Mouse (Mus musculus): Measurements from ENCODE around the gene Sun2. TPM values are rescaled to one million over a fixed set of nuclear protein-coding genes. Genes with fewer than 3 reads are reported as not detected.

Sun2 gene
- total and polyA plus RNA-seq, 3 experiments: 18.6 to 26.5 (median 22.3) TPM

DNA sequence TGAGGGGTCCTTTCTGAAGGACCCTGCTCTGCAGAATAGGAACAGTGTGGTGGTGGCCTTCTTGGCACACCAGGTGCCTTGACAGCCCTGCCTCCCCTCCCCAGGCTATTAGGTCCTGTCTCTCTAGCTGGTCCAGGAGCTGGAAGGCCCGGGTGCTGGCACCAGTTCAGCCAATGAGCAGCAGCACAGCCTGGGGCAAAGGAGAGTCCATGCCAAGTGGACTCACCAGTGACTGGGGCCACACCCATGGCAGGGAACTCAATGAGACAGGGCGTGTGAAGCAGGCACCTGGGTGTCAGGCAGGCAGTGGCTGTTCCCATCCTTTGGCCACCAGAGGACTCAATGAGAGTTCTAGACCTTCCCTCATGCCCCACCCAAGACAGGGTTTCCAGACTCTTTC, 23.0 kb upstream of the Sun2 start:
- Histone ChIP-seq H3K27me3 (replicated peaks) (no peaks in the 10 kb centered on the region), H3K27ac (ENCODE audit: insufficient read depth, low read depth) (no peak overlapping the region), H3K9ac (ENCODE audit: insufficient read depth, low read depth) (no peak overlapping the region), H3K4me1 (ENCODE audit: control insufficient read depth in 1 of 2, insufficient read depth in 2 of 2) (peaks cover 7 to 18% of the 10 kb centered on the region in 2 experiments; a peak in 3 of 4 replicates), H3K36me3 (replicated peaks in 1 of 2; ENCODE audit: control insufficient read depth in 1 of 2, insufficient read depth in 1 of 2, low read length in 1 of 2) (peaks cover 7 to 52% of the 10 kb centered on the region in 2 experiments), H3K79me2 (replicated peaks; ENCODE audit: control insufficient read depth, extremely low read depth, insufficient read depth, poor library complexity, severe bottlenecking) (no peaks in the 10 kb centered on the region), H3K9me3 (replicated peaks; ENCODE audit: low read length) (no peaks in the 10 kb centered on the region), H3K4me3 (replicated peaks in 1 of 3; ENCODE audit: low read depth in 2 of 3, low read length in 2 of 3, poor library complexity in 1 of 3) (no peak overlapping the region), H3K4me2 (ENCODE audit: insufficient read depth, low read depth, poor library complexity, severe bottlenecking) (no peak overlapping the region)
- DNase-seq (ENCODE audit: extremely low read depth): no peak
- in situ Hi-C loops (cut with MboI; ENCODE audit: low pct_ligation_motif_present, low pct_unique_long_range_greater_than_20kb, low sequenced_read_pairs): no loop called here
- dilution Hi-C loops (cut with MboI; ENCODE audit: extremely low pct_ligation_motif_present, extremely low pct_unique_long_range_greater_than_20kb, low sequenced_read_pairs): no loop called here
- no peak for TF ChIP-seq POLR2AphosphoS2 (IDR thresholded peaks at IDR 0.05; ENCODE audit: low read depth, low read length)
- no peak for TF ChIP-seq MEF2A (IDR thresholded peaks at IDR 0.05; ENCODE audit: borderline replicate concordance, low read depth, low read length)
- no peak for TF ChIP-seq TBP (conservative IDR thresholded peaks at IDR 0.05; ENCODE audit: low read depth, low read length)
- no peak for TF ChIP-seq TCF12 (IDR thresholded peaks at IDR 0.05; ENCODE audit: low read depth, low read length)
- no peak for TF ChIP-seq SIN3A (IDR thresholded peaks at IDR 0.05; ENCODE audit: low read length)
- no peak for TF ChIP-seq ZKSCAN1 (IDR thresholded peaks at IDR 0.05; ENCODE audit: borderline replicate concordance, low read depth, low read length)
- TF ChIP-seq IRF4 (IDR thresholded peaks at IDR 0.05; ENCODE audit: low read depth, low read length): no peak
- TF ChIP-seq POLR2A (IDR thresholded peaks at IDR 0.05; ENCODE audit: low read depth, low read length): no peak
- no peak for TF ChIP-seq KAT2A (IDR thresholded peaks at IDR 0.05; ENCODE audit: insufficient replicate concordance, low read length)
- TF ChIP-seq BHLHE40 (IDR thresholded peaks at IDR 0.05; ENCODE audit: low read depth, low read length): no peak
- TF ChIP-seq MAFK (IDR thresholded peaks at IDR 0.05; ENCODE audit: insufficient replicate concordance, low read length): no peak
- TF ChIP-seq ETS1 (conservative IDR thresholded peaks at IDR 0.05; ENCODE audit: low read depth, low read length): no peak
- TF ChIP-seq EP300 (IDR thresholded peaks at IDR 0.05; ENCODE audit: low read length): no peak
- no peak for TF ChIP-seq USF2 (conservative IDR thresholded peaks at IDR 0.05; ENCODE audit: low read depth, low read length)
- TF ChIP-seq RCOR1 (conservative IDR thresholded peaks at IDR 0.05; ENCODE audit: low read depth, low read length): no peak

DNA sequence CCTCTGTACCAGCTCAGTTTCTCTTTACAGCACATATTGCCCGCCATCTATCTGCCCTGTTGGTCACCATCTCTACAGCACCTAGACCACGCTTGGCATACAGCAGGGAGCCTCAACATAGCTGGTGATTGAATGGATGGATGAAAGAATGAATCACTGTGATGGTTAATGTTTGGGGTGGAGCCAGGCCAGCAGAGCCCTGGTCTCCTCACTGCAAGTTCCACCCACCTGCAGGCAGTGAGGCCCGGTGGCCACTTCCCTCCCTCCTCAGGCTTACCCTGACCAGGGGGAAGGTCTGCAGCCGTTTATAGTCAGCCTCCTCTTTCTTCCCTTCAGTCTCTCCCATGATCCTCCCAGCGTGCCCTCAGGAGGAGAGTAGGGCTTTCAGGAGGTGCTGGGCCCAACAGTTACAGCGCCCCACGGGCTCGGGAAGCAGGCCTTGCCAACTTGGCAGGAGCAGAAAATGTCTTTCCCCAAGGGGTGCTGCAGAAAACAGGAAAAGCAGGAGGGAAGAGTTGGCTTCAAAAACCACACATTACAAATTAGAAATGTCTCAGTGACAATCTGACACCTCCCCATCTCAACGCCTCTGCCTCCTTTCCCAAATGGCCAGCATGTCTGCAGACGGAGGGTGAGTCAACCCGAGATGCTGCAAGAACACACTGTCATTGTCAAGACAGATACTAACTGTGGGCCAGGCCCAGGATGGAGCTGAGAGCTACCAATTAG, 22.4 kb upstream of the Sun2 start:
- Histone ChIP-seq H3K79me2 (replicated peaks; ENCODE audit: control insufficient read depth, extremely low read depth, insufficient read depth, poor library complexity, severe bottlenecking) (no peaks in the 10 kb centered on the region), H3K27me3 (replicated peaks) (no peaks in the 10 kb centered on the region), H3K4me3 (replicated peaks in 1 of 3; ENCODE audit: low read depth in 2 of 3, low read length in 2 of 3, poor library complexity in 1 of 3) (no peak overlapping the region), H3K4me1 (ENCODE audit: control insufficient read depth in 1 of 2, insufficient read depth in 2 of 2) (peaks cover 7 to 18% of the 10 kb centered on the region in 2 experiments; a peak in 3 of 4 replicates), H3K27ac (ENCODE audit: insufficient read depth, low read depth) (no peak overlapping the region), H3K4me2 (ENCODE audit: insufficient read depth, low read depth, poor library complexity, severe bottlenecking) (no peak overlapping the region), H3K36me3 (replicated peaks in 1 of 2; ENCODE audit: control insufficient read depth in 1 of 2, insufficient read depth in 1 of 2, low read length in 1 of 2) (peaks cover 7 to 52% of the 10 kb centered on the region in 2 experiments), H3K9me3 (replicated peaks; ENCODE audit: low read length) (no peaks in the 10 kb centered on the region), H3K9ac (ENCODE audit: insufficient read depth, low read depth) (no peak overlapping the region)
- no peak for TF ChIP-seq CHD1 (IDR thresholded peaks at IDR 0.05; ENCODE audit: low read depth, low read length)
- no peak for TF ChIP-seq SIN3A (IDR thresholded peaks at IDR 0.05; ENCODE audit: low read length)
- TF ChIP-seq CTCF (conservative IDR thresholded peaks at IDR 0.05 in 1 of 2, IDR thresholded peaks at IDR 0.05 in 1 of 2; ENCODE audit: low read depth in 2 of 2, low read length in 2 of 2): no peak
- TF ChIP-seq JUND (conservative IDR thresholded peaks at IDR 0.05; ENCODE audit: low read depth, low read length): no peak
- TF ChIP-seq GABPA (IDR thresholded peaks at IDR 0.05; ENCODE audit: insufficient replicate concordance, low read depth, low read length): no peak
- no peak for TF ChIP-seq ETS1 (conservative IDR thresholded peaks at IDR 0.05; ENCODE audit: low read depth, low read length)
- no peak for TF ChIP-seq E2F4 (IDR thresholded peaks at IDR 0.05; ENCODE audit: insufficient replicate concordance, low read depth, low read length)
- no peak for TF ChIP-seq HCFC1 (IDR thresholded peaks at IDR 0.05; ENCODE audit: low read depth, low read length)
- TF ChIP-seq IRF4 (IDR thresholded peaks at IDR 0.05; ENCODE audit: low read depth, low read length): no peak
- TF ChIP-seq MXI1 (IDR thresholded peaks at IDR 0.05; ENCODE audit: low read depth, low read length): no peak
- TF ChIP-seq TBP (conservative IDR thresholded peaks at IDR 0.05; ENCODE audit: low read depth, low read length): no peak
- no peak for TF ChIP-seq USF2 (conservative IDR thresholded peaks at IDR 0.05; ENCODE audit: low read depth, low read length)
- dilution Hi-C loops (cut with MboI; ENCODE audit: extremely low pct_ligation_motif_present, extremely low pct_unique_long_range_greater_than_20kb, low sequenced_read_pairs) (no loop called here), in situ Hi-C loops (cut with MboI; ENCODE audit: low pct_ligation_motif_present, low pct_unique_long_range_greater_than_20kb, low sequenced_read_pairs) (no loop called here)
- DNase-seq (ENCODE audit: extremely low read depth): no peak

Measured in CH12.LX (cell line).